Mouse (Mus musculus) kidney, adult 2 months (tissue): ENCODE results near the gene Ppdpf. TPM values are rescaled to one million over a fixed set of nuclear protein-coding genes. Genes with fewer than 3 reads are reported as not detected.

ENCODE experiments used
- DNase-seq: peaks from one replicate; pipeline ENCODE4 v3.0.0; 2021
- H3K27ac ChIP-seq: fragments of 200-500 bp; 2 replicates; pipeline ENCODE4 v1.5.1; 2012; ENCODE audit warnings: low read depth, low read length, control low read depth, inconsistent platforms; ENCODE audit not compliant: insufficient read depth
- H3K27me3 ChIP-seq: fragments of 200-500 bp; replicated peaks from 2 replicates; pipeline ENCODE4 v1.6.1; 2012; ENCODE audit warnings: mild to moderate bottlenecking, moderate library complexity, low read length, inconsistent platforms; ENCODE audit not compliant: control insufficient read depth, insufficient read depth
- H3K36me3 ChIP-seq: fragments of 200-500 bp; 2 replicates; pipeline ENCODE4 v1.6.1; 2012; ENCODE audit warnings: mild to moderate bottlenecking, moderate library complexity, low read length, inconsistent platforms; ENCODE audit not compliant: control insufficient read depth, insufficient read depth
- H3K4me1 ChIP-seq: fragments of 200-500 bp; 2 replicates; pipeline ENCODE4 v1.6.1; 2011; ENCODE audit warnings: low read length; ENCODE audit not compliant: control insufficient read depth, insufficient read depth
- H3K4me3 ChIP-seq: fragments of 200-500 bp; 2 replicates; pipeline ENCODE4 v1.5.1; 2011; ENCODE audit warnings: mild to moderate bottlenecking, low read depth, low read length, control low read depth; ENCODE audit not compliant: insufficient read depth
- CTCF ChIP-seq: fragments of 200-500 bp; conservative IDR thresholded peaks from 2 replicates; pipeline ENCODE4 v1.5.1; 2011; ENCODE audit warnings: low read depth, mild to moderate bottlenecking, control low read depth, low read length, moderate library complexity, mixed read lengths; ENCODE audit not compliant: insufficient read depth, insufficient read length
- POLR2A ChIP-seq: fragments of 200-500 bp; IDR thresholded peaks from one replicate; pipeline ENCODE4 v1.6.1; 2011; ENCODE audit warnings: low read depth, low read length, control low read depth
- WGBS: fragments of 180-500 bp; shearing (Covaris S2); methylation state at CpG from one replicate; pipeline ENCODE4 v1.1.7; 2018; 5-methylcytosine and 5-hydroxymethylcytosine counted together
- polyA plus RNA-seq: library from polyadenylated mRNA; depleted of rRNA; stranded (reverse); fragments of >200 nt; gene quantifications from 2 replicates; pipeline ENCODE4 v1.2.3, GENCODE M21; 2012

The Ppdpf gene
- polyA plus RNA-seq, 1 experiment = 162 TPM

- H3K27ac ChIP-seq = no peak overlapping the region
- no peaks in the 10 kb centered on the region for H3K4me1 ChIP-seq
- 79% methylated on average over 8 of the region's 8 CpGs for WGBS
- H3K36me3 ChIP-seq = no peaks in the 10 kb centered on the region
- TF ChIP-seq CTCF (no peak), POLR2A (no peak)
- no peak for DNase-seq
- no peaks in the 10 kb centered on the region for H3K27me3 ChIP-seq
- no peak overlapping the region for H3K4me3 ChIP-seq
Observed at GRCm38 (mm10) chr2:181154831-181155415, 32.1 kb upstream of the Ppdpf start.

GRCm38 (mm10) chr2:181155801-181156200 is 31.2 kb upstream of the Ppdpf start:
- DNase-seq = no peak
- TF ChIP-seq POLR2A (no peak), CTCF (no peak)
- H3K4me3 ChIP-seq = no peak overlapping the region
- no peak overlapping the region for H3K27ac ChIP-seq
- 65% methylated on average over 4 of the region's 4 CpGs for WGBS
- no peaks in the 10 kb centered on the region for H3K4me1 ChIP-seq
- no peaks in the 10 kb centered on the region for H3K36me3 ChIP-seq
- H3K27me3 ChIP-seq = no peaks in the 10 kb centered on the region

GRCm38 (mm10) chr2:181156248-181157121 is 30.6 kb upstream of the Ppdpf start, which contains the start of gene Eef1a2:
Eef1a2 (minus strand) TSS chr2:181157014.
- TF ChIP-seq POLR2A (no peak), CTCF (no peak)
- Histone ChIP-seq H3K36me3 (no peaks in the 10 kb centered on the region), H3K4me1 (no peaks in the 10 kb centered on the region), H3K4me3 (no peak within 1 kb of the TSS), H3K27me3 (no peaks in the 10 kb centered on the region), H3K27ac (no peak within 1 kb of the TSS)
- 5% methylated on average over 55 of the region's 55 CpGs for WGBS
- DNase-seq = no peak

- no peaks in the 10 kb centered on the region for H3K27me3 ChIP-seq
- H3K27ac ChIP-seq = no peak overlapping the region
- WGBS = 80% methylated on average over 4 of the region's 4 CpGs
- H3K4me3 ChIP-seq = no peak overlapping the region
- no peaks in the 10 kb centered on the region for H3K36me3 ChIP-seq
- H3K4me1 ChIP-seq = no peaks in the 10 kb centered on the region
- no peak for DNase-seq
- TF ChIP-seq POLR2A (no peak), CTCF (no peak)
Observed at GRCm38 (mm10) chr2:181157180-181157579, 29.9 kb upstream of the Ppdpf start.

GRCm38 (mm10) chr2:181157716-181158302 is 29.2 kb upstream of the Ppdpf start:
- 77% methylated on average over 6 of the region's 6 CpGs for WGBS
- no peak for DNase-seq
- no peak overlapping the region for H3K27ac ChIP-seq
- H3K36me3 ChIP-seq = no peaks in the 10 kb centered on the region
- H3K27me3 ChIP-seq = no peaks in the 10 kb centered on the region
- TF ChIP-seq CTCF (no peak), POLR2A (no peak)
- no peaks in the 10 kb centered on the region for H3K4me1 ChIP-seq
- no peak overlapping the region for H3K4me3 ChIP-seq

- Histone ChIP-seq H3K36me3 (no peaks in the 10 kb centered on the region), H3K4me1 (no peaks in the 10 kb centered on the region), H3K27me3 (no peaks in the 10 kb centered on the region), H3K4me3 (no peak overlapping the region), H3K27ac (no peak overlapping the region)
- 78% methylated on average over 2 of the region's 2 CpGs for WGBS
- TF ChIP-seq POLR2A = no peak
- TF ChIP-seq CTCF = no peak
- DNase-seq = no peak
Observed at GRCm38 (mm10) chr2:181158471-181158870, 28.6 kb upstream of the Ppdpf start.

GRCm38 (mm10) chr2:181159091-181159514 is 27.9 kb upstream of the Ppdpf start:
- WGBS = 47% methylated on average over 7 of the region's 7 CpGs
- Histone ChIP-seq H3K4me1 (no peaks in the 10 kb centered on the region), H3K4me3 (no peak overlapping the region), H3K36me3 (no peaks in the 10 kb centered on the region), H3K27me3 (no peaks in the 10 kb centered on the region), H3K27ac (no peak overlapping the region)
- no peak for TF ChIP-seq CTCF
- TF ChIP-seq POLR2A = no peak
- no peak for DNase-seq
